Mouse (Mus musculus): Measurements from ENCODE around the gene Tanc2. TPM values are rescaled to one million over a fixed set of nuclear protein-coding genes. Genes with fewer than 3 reads are reported as not detected.

Tanc2 gene
- total RNA-seq, 1 experiment from 2014 or later, result 6.5 TPM

DNA sequence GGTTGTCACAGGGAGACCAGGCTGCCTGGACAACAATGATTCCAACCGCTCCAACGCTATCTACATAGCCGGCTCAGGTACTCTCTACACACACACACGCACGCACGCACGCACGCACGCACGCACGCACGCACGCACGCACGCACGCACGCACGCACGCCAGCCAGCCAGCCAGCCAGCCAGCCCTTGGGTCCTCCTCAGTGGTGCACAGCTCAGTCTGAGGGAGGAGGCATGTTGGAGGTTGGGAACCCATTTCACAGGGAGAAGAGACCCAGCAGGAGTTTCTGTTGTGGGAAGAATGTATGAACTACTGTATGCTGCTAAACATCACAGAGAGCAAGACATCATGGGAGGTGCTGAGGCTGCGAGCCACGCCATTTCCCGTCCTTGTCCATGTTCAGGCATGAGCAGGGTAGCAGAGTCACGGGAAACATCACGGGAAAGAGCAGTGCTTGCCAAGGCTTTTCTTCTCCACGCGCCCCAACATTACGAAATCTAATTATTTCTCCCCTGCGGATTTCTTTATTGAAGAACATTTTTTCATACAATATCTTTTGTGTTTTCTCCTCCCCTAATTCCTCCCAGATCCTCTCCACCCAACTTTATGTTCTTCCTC is 366.1 kb downstream of the Tanc2 start:
- no peak for ATAC-seq (replicated peaks in 1 of 2; ENCODE audit: insufficient read depth in 1 of 2, low FRiP score in 2 of 2, low TSS enrichment in 1 of 2, low read depth in 1 of 2, poor library complexity in 2 of 2, severe bottlenecking in 2 of 2)

DNA sequence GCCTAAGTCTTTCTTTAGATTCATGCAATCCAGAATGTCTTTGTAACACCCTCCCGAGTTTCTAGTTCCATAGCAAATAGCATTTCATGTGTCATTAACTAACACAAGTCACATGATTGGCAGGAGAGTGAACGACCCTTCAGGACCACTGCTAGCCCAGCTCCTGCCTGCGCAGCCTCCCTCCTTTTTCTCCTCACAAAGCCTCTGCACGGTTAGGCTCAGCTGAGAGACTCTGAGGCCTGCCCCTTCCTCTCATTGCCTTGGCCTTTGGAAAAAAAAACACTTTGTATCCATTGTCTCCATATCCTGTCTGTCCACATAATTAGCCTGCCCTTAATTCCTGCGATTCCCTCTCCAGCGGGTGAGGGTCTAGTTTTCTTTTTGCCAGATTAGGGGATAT is 367.7 kb downstream of the Tanc2 start:
- no peak for ATAC-seq (replicated peaks in 1 of 2; ENCODE audit: insufficient read depth in 1 of 2, low FRiP score in 2 of 2, low TSS enrichment in 1 of 2, low read depth in 1 of 2, poor library complexity in 2 of 2, severe bottlenecking in 2 of 2)

DNA sequence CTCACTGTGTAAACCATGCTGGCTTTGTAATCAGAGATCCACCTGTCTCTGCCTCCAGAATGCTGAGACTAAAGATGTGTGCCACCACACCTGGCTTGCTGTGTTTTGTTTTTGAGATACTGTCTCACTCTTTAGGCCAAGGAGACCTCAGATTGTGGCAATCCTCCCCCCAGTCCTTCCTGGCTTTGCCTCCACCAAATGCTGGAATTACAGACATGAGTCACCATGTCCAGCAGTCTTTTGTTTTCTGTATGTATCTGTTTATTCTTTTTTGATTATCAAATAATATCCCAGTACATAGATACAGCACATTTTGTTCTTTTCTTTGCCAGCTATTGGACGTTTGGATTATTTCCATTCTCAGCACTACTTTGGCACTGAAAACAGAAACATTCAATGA is 368.8 kb downstream of the Tanc2 start:
- ATAC-seq (replicated peaks in 1 of 2; ENCODE audit: insufficient read depth in 1 of 2, low FRiP score in 2 of 2, low TSS enrichment in 1 of 2, low read depth in 1 of 2, poor library complexity in 2 of 2, severe bottlenecking in 2 of 2), result no peak

DNA sequence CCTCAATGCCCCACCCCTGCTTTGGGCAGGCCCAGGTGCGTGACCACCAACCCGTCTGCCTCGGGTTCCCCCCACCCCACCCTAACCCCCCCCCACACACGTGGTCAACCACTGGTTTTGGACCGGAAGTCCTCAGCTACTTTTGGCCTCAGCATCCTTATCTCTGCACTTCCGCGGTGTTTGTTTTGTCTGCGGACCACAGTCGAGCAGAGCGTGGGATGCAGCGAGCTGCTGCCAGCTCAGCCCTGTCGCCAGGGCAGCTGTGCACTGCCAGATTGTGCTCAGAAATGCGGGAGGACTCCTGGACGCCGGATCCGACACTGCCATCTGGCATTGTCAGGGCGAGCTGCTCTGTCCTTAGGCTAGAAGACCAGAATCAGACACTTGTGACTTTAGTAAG is 369.6 kb downstream of the Tanc2 start:
- ATAC-seq (replicated peaks in 1 of 2; ENCODE audit: insufficient read depth in 1 of 2, low FRiP score in 2 of 2, low TSS enrichment in 1 of 2, low read depth in 1 of 2, poor library complexity in 2 of 2, severe bottlenecking in 2 of 2), result no peak

DNA sequence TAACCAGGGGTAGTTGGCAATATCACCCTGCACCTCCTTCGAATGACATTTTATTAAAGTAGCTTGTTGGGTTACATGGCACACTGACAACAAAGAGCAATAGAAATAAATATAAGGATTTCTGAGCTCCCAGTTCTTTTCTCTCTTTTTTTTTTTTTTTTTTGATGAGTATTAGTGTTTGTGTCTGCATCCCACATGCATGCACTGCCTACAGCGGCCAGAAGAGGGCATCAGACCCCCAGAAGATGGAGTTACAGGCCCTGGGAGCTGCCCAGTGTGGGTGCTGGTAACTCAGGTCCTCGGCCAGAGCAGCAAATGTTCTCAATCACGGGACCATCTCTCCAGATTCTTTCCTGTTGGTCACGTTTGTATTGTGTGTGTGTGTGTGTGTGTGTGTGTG is 374.9 kb downstream of the Tanc2 start:
- no peak for ATAC-seq (replicated peaks in 1 of 2; ENCODE audit: insufficient read depth in 1 of 2, low FRiP score in 2 of 2, low TSS enrichment in 1 of 2, low read depth in 1 of 2, poor library complexity in 2 of 2, severe bottlenecking in 2 of 2)

DNA sequence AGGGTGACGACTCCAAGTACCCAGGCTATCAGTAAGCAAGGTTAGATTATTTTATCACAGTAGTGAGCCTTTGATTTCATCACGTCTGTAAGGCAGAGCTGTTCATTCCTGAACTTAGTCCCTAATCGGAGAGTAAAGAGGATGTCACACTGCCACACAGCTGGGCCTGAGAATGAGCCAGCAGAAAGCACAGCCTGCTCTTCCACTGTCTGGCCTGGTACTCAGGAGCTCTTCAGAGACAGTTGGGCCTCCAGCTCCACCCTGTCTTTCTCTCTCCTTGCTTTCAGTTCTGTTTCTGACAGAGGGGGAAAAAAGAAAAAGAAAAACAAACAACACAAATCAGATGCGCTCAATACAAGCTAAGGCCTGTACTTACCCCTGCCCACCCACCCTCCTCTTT is 376.5 kb downstream of the Tanc2 start:
- ATAC-seq (replicated peaks in 1 of 2; ENCODE audit: insufficient read depth in 1 of 2, low FRiP score in 2 of 2, low TSS enrichment in 1 of 2, low read depth in 1 of 2, poor library complexity in 2 of 2, severe bottlenecking in 2 of 2), result no peak

DNA sequence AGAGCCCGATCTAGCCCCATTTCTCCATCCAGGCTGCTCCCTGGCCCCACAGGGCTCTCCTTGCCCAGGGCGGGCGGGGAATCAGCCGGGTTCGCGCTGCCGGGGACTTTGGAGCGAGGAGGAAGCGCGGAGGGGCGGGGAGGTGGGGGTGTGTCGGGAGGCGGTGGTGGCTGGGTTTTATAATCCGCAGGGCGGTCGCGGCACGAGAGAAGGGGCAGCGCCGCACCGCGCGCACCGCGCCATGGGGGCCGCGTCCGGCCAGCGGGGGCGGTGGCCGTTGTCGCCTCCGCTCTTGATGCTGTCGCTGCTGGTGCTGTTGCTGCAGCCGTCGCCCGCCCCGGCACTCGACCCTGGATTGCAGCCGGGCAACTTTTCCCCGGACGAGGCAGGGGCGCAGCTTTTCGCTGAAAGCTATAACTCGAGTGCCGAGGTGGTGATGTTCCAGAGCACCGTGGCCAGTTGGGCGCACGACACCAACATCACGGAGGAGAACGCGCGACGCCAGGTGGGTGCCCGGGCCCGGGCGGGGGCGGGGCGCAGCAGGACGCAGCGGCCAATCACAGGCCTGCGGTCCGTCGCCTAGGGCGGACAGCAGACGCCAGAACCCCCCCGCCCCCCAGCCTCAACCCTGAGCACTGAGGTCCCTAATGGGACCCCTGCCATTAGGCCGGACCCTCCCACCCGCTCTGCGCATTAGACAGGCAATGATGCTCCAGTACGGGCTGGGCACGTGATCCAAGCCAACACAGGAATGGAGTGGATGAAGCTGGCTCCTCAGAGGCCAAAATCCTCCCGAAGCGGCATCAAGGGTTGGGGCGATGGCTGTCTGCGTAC is 378.2 kb downstream of the Tanc2 start, which contains the start of gene Ace:
Ace (plus strand) TSS at position 205 of the 834 bp plus-strand sequence.
- no peak for ATAC-seq (replicated peaks in 1 of 2; ENCODE audit: insufficient read depth in 1 of 2, low FRiP score in 2 of 2, low TSS enrichment in 1 of 2, low read depth in 1 of 2, poor library complexity in 2 of 2, severe bottlenecking in 2 of 2)

DNA sequence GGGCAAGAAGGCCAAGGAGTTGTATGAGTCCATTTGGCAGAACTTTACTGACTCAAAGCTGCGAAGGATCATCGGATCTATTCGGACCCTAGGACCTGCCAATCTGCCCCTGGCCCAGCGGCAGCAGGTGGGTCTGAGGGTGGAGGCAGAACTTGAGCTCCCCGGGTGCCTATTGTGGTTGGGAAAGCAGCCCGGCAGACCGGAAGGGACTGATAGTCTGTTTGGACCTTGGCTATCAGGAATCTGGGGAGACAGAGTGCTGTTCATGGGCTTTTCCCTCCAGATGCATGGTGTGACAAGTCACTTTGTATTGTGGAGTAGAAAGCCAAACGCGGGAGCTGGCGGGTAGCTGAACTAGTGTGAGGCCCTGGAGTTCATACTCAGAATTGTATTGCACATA is 379.2 kb downstream of the Tanc2 start:
- no peak for ATAC-seq (replicated peaks in 1 of 2; ENCODE audit: insufficient read depth in 1 of 2, low FRiP score in 2 of 2, low TSS enrichment in 1 of 2, low read depth in 1 of 2, poor library complexity in 2 of 2, severe bottlenecking in 2 of 2)

DNA sequence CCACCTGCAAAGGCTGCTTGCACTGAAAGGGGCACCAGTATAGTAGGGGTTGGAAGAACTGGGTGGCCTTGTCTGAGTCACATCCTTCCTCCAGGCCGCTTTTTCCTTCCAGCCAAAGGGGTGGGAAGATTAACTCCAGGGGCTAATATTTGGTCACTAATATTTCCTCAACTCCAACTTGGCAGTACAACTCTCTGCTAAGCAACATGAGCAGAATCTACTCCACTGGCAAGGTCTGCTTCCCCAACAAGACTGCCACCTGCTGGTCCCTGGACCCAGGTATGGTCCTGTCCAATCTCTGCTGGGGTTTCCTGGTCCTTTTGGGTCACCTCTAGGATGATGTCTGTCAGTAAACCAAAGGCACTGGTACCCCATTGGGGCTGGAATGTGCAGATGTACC is 379.7 kb downstream of the Tanc2 start:
- no peak for ATAC-seq (replicated peaks in 1 of 2; ENCODE audit: insufficient read depth in 1 of 2, low FRiP score in 2 of 2, low TSS enrichment in 1 of 2, low read depth in 1 of 2, poor library complexity in 2 of 2, severe bottlenecking in 2 of 2)

DNA sequence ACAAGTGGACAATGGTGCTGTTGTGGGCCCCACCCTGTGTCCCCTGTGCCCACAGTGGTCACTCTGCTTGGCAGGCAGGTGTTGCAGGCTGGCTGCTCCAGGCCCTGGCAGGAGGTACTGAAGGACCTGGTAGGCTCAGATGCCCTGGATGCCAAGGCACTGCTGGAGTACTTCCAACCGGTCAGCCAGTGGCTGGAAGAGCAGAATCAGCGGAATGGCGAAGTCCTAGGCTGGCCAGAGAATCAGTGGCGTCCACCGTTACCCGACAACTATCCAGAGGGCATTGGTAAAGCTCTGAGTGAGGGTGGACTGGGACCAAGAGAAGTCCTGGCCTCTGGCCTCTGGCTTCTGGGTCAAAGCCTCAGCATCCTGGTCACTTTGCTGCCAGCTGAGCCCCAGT is 384.8 kb downstream of the Tanc2 start:
- no peak for ATAC-seq (replicated peaks in 1 of 2; ENCODE audit: insufficient read depth in 1 of 2, low FRiP score in 2 of 2, low TSS enrichment in 1 of 2, low read depth in 1 of 2, poor library complexity in 2 of 2, severe bottlenecking in 2 of 2)

DNA sequence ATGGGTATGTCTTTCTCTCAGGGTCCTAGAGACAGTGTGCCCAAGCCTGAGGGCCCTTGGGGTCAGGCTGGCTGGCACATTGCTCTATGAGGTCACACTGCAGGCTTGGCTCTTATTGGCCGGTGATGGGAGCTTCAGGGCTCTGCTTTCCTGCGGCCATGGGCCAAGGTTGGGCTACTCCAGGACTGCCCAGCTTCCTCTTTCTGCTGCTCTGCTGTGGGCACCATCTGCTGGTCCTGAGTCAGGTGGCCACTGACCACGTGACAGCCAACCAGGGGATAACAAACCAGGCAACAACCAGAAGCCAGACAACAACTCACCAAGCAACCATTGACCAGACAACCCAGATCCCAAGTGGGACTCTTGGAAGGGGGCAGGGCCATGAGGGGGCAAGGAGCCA is 385.3 kb downstream of the Tanc2 start:
- no peak for ATAC-seq (replicated peaks in 1 of 2; ENCODE audit: insufficient read depth in 1 of 2, low FRiP score in 2 of 2, low TSS enrichment in 1 of 2, low read depth in 1 of 2, poor library complexity in 2 of 2, severe bottlenecking in 2 of 2)

DNA sequence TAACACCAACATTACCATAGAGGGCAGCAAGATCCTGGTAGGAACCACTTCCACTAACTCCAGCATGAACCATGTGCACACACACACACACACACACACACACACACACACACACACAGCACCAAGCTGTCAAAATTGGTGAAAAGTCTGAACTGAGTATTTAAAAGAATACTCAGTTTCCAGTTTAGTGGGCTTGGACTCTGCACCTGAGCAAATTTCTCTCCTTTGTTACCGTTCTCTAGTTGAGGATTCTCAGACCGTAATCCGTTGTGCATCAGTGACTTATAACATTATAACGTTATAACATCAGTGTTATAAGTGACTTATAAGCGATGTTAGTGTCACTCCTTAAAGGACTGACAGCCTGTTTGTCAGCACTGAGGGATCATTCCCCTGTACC is 385.9 kb downstream of the Tanc2 start:
- no peak for ATAC-seq (replicated peaks in 1 of 2; ENCODE audit: insufficient read depth in 1 of 2, low FRiP score in 2 of 2, low TSS enrichment in 1 of 2, low read depth in 1 of 2, poor library complexity in 2 of 2, severe bottlenecking in 2 of 2)

DNA sequence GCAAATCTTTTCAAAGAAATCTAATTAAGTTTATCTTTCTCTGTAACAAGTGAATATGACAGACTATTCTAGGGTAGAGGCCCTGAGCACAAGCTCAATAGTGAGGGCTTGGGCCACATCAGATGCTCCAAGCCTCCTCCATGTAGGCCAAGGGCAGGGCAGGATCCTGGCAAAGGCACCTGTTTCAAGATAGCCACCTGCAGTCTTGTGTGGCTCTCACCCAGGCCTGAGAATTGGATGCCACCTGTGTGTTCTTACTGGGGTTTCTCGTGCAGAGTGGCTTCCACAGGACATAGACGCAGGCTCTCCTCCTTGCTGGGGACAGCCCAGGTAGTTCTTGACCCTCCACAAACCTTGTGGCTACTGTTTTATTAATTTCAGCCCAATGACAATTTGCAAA is 388.4 kb downstream of the Tanc2 start:
- ATAC-seq (replicated peaks in 1 of 2; ENCODE audit: insufficient read depth in 1 of 2, low FRiP score in 2 of 2, low TSS enrichment in 1 of 2, low read depth in 1 of 2, poor library complexity in 2 of 2, severe bottlenecking in 2 of 2), result no peak

DNA sequence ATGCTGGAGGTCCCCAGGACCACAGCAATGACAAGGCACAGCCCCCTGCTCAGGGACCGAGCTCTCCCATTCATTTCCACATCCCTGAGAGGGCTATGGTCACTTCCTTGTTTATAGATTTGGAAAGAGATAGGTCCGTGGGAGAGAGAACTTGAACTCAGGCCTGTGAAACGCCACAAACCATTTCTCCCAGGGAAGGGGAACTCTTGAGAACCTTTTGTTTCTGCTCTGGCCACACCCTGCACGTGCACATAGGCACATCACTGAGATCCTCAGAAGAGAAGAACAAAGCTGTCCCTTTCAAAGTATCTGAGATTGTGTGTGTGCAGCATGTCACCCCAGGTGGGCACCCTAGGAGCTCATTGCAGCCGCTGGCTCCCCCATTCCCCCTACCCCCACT is 388.8 kb downstream of the Tanc2 start:
- no peak for ATAC-seq (replicated peaks in 1 of 2; ENCODE audit: insufficient read depth in 1 of 2, low FRiP score in 2 of 2, low TSS enrichment in 1 of 2, low read depth in 1 of 2, poor library complexity in 2 of 2, severe bottlenecking in 2 of 2)

Other genes starting within 250 kb of the Tanc2 start
- not detected in 2 replicates for gene March10, start 133.3 kb upstream of the Tanc2 start, total RNA-seq (2017)